Mouse (Mus musculus): ENCODE measurements around the gene Ly9.
A peak's percentile ranks its signal among the peaks of the same experiment; 100 is the strongest.

The Ly9 gene

DNA sequence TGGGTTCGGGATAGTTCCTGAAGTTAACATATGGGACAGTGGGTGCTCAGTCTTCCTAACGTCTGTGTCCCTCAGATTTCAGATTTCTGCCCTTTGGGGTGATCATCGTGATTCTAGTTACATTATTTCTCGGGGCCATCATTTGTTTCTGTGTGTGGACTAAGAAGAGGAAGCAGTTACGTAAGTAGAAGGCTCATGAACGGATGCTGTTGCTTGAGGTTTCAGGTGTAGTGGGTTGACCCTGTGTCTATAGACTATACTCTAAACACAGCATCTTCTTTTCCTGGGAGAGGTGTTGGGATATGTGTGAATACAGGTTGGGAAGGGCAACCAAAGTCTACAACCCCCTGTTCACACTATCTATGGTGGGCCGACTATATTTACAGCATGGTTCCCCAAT is 30.0 kb downstream of the Ly9 start:
- DNase-seq: no peak

DNA sequence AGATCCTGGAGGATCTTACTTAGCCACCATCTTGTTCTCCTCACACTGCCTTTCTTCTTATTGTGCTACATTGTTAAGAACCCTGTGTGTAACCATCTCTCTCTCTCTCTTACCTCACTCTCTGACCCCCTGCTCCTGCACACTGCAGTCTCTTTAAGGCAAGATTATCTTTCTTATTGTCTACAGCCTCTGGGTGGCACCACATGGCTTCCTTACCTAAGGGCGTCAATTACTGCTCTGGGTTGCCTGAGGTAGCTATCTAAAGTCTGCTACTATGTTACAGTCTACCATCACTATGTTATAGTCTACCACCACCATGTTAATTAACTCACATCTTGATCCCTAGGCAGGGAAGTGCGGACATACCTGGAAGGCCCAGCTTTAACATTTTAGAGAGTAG is 38.8 kb downstream of the Ly9 start:
- no peak for DNase-seq

DNA sequence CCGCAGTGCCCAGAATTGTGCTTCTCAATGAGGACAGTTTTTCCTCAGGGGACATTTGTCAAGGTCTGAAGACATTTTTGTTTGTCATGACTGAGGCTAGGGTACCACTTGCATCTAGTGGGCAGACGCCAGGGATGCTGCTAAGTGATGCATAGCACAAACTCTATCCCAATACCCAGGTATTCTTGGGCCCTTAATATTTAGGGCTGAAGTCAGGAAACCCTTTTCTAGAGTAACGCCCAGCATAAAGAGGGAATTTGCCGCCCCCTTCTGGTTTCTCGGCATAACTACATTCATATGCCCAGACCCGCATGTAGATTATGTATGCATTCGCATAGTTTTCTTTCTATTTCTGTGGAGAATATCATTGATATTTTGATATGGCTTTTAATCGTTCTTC is 40.4 kb downstream of the Ly9 start:
- peak; percentile 72 for DNase-seq

DNA sequence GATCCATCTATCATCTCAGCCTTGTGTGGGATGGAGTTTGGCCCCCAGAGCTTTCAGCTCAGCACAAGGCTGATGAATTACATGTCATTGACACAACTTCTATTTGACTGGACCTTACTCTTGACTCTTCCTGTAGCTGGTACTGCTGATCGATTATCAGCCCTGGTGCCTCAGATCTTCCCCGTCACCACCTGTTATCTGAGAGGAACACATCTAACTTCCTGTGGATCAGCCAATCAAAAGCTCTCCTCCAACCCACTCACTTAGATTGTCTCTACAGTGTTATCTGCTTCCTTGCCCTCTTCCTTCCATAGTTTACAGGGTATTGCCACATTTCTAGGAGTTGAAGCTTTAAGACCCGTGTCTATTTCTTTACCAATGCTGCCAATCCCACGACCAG is 41.3 kb downstream of the Ly9 start:
- no peak for DNase-seq

DNA sequence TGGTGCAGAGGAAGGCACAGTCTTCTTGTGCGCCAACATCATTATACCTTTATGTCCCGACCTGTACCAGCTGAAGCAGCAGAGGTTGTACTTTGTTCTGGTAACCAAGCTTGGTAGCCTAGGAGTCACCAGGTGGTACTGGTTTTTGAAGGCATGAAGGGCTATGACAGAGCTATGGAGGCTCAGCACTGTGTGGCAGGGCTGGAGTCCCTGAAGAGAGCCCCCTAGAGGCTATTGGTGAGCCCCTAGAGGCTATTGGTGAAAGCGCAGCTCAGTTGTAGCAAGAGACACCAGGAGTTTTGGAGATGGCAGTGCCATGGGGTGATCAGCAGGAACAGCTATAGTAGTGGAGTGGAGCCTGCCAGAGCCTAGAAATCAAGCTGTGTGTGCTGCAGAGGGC is 43.0 kb downstream of the Ly9 start:
- peak; percentile 53 for DNase-seq

DNA sequence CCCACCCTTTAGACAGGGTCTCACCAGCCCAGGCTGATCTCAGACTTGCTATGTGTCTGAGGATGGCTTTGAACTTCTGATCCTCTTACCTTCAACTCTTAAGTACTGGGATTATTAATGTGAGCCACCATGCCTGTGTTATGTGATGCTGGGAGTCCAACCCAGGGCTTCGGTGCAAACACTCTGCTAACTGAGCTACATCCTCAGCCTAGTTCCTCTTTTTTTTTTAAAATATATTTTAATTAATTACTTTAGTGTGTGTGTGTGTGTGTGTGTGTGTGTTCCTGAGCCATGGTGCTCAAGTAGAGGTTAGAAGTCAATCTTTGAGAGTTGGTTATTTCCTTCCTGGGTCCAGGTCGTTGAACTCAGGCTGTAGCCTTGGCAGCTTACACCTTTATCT is 44.2 kb downstream of the Ly9 start:
- DNase-seq: no peak

DNA sequence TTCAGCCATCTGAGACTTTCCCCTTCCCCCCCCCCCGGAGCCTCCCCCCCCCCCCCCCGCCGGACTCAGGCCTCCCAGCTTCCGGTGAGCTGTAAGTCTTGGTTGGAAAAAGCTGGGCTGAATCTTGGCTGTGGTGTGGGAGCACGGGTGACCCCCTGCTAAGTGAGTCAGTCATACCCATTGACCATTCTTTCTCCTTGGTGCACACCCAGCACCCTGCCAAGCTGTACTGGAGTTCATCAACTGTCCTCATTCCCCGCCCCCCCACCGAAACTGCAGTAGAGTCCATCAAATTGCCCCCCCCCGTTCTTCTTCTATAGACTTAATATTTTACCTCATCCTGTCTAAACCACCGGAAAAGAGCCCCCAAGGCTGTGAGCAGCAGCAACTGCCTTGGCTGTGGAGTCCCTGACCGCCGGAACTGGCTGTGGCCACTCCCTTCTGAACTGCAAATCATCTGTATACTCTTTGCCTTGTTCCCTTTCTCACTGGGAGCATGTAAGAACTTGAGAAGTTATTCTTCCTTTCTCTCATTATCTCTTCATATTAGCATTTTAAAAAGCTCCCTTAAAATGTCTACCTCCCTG is 45.5 kb downstream of the Ly9 start:
- DNase-seq: no peak

DNA sequence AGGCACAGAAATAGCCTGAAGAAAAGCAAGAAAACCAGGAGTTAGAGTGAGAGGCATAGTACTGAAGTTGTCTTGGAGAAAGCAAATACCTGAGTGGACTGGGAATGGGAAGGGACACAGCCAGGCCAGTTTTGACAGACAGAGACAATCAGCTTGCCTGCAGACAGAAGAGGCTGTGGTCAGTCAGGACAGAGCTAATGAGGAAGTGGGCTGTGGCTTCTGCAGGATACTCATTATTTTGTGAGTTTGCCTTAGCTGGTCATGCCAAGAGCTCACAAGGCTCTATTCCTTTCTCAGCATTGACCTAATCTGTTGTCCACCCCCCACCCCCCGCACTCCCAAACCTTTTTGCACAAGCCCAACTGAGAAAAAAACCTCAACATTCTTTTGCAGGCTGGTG is 46.0 kb downstream of the Ly9 start:
- DNase-seq: no peak

DNA sequence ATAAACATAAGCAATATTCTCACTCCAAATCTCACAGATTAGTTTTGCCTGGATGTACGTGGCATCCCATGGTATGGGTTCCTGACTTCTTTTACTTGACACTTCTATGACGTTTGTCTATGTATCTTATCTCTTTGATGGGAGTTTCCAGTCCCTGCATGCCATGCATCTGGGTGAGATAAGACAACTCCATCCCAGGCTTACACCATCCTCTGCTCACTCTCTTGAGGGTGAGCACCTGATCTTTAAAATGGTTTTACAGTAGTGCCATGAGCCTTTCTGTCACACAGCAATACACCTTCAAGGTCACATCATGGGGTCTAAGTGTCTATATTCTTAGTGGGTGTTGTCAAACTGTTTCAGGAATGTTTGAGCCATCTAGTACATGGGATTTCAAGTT is 46.9 kb downstream of the Ly9 start:
- DNase-seq: no peak

DNA sequence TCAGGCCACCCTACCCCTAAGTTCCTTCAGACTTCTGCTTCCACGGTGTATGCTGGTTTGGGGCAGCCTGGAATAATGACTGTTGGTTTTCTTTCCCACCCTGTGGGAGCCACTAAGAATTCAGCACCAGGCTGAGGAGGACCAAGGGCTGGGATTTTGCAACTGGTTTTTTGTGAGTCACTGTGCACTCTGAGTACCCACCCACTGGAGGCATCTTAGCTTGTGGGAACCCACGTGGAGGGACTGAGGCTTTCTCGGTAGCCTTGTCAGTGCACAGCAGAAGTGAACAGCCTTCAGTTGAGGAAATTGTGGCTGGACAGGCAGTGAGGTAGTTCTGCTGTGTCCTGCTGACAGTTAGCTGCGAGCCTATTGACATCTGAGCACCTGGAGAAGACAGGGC is 48.3 kb downstream of the Ly9 start, which contains the start of gene Cd244a:
Cd244a (plus strand) TSS at position 296 of the 400 bp plus-strand sequence.
- no peak for DNase-seq

DNA sequence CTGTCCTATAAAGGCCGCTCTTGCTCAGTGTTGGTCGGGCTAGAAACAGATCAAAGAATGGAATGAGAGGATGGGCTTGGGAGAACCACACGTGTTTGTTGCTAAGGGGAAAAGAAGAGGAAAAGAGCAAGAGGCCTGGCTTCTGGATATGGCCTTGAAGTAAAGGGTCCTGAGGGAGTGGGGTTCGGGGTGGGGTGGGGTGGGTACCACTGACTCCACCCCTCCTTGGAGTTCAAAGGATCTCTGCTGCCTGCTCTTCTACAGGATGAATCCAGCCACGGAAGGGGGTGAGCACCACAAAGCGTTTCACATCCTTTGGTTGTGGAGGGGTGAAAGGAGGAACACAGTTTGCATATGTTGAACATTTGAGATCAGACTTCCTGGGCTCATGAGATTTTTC is 48.8 kb downstream of the Ly9 start:
- DNase-seq: no peak

DNA sequence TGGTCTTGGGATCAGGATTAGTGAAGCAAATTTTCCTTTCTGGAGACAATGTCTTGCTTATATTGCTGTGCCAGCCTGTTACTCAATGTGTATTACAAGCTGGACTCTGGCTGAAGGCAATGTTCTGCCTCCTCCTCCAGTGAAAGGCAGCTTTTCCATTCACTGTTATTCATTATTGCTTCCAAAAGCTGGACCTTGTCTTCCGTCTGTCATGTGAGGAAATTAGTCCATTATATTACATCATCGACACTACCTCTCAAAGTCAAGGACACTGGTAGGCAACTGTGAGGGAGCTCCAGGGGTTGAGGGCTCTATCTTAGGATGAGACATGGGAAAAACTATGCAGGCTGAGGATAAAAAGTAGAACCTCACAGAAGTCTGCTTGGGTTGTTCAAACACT is 50.8 kb downstream of the Ly9 start:
- DNase-seq: no peak

DNA sequence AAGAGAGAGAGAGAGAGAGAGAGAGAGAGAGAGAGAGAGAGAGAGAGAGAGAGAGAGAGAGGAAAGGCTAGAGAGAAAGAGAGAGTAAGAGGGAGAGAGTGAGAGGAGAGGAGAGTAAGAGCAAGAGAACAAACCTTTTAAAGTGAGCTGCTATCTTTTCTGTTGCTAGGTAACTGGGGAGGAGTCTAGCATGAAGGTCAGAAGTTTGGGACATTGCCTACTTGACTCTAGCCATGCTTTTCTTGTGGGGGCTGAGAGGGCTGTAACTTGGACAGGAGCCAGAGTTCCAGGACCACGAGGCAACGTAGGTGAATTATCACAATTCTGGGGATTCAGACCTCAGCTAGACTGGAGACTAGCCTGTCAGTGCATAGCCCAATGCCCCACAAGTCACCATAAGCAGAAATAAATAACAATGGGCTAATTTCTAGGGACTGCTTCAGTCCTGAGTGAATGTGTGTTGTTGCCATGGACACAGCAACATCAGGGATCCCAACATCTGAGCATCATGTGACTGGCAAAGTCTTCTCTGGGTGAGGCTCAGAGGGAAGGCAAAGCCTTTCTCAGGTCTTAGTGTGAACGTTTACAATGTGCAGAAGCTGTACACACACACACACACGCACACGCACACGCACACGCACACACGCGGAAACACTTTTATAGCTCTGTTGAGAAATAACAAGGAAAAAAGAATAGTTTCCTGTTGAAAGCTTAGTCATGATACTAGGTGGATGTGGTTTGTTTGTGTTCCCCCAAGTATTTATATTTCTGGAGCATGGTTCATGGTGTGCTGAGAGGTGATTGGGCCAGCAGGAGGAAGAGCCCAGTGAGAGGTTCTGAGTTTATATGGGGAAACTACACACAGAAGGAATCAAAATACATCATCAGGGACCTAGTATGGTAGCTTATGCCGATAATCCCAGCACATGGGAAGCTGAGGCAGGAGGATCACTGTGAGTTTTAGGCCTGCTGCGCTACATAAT is 53.6 kb downstream of the Ly9 start:
- DNase-seq: no peak

DNA sequence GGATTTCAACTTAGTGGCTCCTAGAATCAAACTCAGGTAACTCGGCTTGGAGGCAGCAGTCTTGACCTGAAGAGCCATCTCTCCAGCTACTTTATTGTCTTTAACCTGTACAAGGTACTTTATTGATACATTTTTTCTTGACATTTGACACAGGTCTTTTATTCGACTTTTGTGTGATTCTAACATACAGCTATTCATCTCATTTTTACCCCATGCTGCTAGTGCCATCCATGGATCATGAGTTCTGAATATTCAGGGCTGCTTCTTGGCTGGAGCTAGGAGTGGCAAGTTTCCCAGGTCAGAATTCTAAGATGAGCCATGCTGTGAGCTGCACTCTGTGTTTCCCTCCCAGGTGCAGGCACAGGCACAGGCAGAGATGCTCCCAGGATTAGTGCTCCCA is 55.0 kb downstream of the Ly9 start:
- no peak for DNase-seq

DNA sequence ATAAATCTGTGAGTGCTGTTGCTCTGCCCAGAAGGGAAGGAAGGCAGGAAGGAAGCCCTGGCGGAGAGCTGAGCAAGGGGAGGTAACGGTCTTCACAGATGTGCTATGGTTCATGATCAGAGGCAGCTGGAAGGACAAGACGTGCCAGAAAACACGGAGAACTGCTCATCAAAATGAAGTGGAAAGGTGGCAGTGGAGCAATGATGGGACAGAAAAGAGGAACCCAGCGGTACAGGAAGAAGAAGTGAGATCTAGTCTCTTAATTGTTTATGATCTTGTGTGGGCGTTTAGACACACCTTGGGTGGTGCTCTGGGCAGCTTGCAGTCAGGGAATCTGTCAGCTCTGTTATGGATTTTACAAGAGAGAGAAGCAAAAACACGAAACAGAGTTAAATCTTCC is 55.9 kb downstream of the Ly9 start:
- no peak for DNase-seq

DNA sequence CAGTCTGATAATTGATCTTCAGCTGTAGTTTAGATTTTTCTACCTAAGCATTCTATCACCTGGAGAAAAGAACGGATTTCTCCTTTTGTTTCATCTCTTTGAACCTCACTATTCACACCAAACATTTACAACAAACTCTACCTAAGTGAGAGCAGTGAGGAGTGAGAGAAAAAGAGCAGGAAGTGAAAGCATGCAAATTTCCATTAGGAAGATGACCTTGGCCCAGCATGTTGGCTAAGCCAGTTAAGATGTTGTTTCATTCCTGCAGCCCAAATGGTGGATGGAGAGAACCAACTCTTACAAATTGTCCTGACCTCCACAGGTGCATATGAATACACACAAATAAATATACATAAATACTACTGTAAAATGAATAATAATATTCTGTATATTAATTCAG is 66.5 kb downstream of the Ly9 start:
- DNase-seq: no peak
